Mouse (Mus musculus) megakaryocyte progenitor cell, adult 5-6 weeks (primary cell): ENCODE measurements around the gene Ly6g5c. TPM values are rescaled to one million over a fixed set of nuclear protein-coding genes. Genes with fewer than 3 reads are reported as not detected.

Source experiments
- ATAC-seq: replicated peaks from 2 replicates; pipeline ENCODE4 v1.8.0; 2016; ENCODE audit warnings: mild to moderate bottlenecking, moderate TSS enrichment, inconsistent platforms; ENCODE audit not compliant: poor library complexity
- total RNA-seq, 2 experiments: library from RNA; stranded (forward) in 1 of 2; stranded (reverse) in 1 of 2; fragments of 157-497, 149-512 nt in 1 of 2; fragments of 200-1000 nt in 1 of 2; gene quantifications; 2 replicates each; pipeline versions ENCODE4 v1.2.3 to v1.2.4; 2015 to 2017

Ly6g5c gene
- total RNA-seq, 2 experiments from 2014 or later = not detected

DNA sequence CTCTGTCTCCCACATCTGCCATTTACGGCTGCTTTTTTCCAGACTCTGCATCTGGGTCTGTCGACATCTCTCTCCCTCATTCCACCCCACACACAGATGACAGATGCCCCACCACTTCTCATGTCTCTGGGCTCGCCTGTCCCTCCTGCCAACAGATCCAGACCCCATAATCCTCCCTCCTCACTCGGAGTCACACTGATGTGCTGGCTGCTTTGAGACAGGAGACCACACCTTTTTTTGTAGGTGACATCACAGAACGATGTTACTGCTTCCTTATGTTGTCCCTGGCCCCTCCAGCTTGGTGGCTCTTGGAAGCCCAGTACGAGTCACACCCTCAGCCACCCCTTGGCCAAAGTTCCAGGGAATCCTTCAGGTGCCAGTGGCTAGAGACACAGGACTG, 27.8 kb upstream of the Ly6g5c start:
- peak; percentile 10 for ATAC-seq

DNA sequence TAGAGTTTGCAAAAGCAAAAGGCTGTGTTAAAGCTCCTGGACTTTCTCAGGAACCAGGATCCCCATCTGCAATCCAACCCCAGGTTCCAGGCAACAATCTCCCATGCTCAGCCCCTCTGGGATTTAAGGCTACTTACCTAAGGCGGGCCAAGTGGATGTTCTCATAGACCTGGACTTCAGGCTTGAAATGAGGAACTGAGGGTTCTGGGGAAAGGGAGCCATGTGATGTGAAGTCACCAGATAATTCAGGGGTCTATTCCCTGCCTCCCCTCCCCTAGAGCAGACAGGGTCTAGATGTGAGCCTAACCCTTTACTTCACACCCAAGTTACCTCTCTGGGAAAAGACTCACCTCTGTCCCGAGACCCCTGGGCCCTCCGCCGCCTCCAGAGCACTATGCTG, 27.4 kb upstream of the Ly6g5c start:
- ATAC-seq = no peak

DNA sequence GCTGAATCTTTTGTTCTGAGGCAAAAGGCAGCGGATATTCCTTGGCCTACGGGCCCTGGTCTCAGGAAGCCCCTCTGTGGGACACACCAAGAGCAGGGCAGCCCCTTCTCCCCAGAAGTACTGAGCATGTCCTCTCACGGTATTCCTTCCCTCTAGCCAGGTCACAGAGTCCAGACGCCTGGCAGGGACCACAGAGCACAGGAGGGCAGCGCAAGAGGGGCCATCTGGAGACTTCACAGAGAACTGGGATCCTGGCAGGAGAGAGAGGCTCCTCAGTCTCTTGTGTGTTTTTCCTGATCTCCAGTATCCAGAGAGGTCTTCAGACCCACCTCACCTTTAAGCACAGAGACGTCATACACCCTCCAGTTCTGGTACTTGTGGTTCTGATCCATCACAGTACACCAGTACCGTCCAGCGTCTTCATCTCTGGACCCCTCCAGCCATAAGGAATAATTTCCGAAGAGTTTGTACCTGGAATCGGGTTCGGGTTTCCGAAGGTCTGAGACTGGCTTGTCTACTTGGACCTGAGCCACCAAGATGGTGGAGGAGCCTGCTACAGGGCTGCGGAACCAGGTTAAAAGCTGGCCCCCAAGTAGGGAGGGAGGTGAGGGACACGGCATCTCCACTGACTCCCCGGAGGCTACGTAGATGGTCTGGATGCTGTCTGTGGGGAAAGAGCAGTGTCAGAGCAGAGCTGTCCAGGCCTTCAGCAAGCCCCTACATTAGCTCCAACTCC, 25.1 kb upstream of the Ly6g5c start:
- ATAC-seq = no peak

DNA sequence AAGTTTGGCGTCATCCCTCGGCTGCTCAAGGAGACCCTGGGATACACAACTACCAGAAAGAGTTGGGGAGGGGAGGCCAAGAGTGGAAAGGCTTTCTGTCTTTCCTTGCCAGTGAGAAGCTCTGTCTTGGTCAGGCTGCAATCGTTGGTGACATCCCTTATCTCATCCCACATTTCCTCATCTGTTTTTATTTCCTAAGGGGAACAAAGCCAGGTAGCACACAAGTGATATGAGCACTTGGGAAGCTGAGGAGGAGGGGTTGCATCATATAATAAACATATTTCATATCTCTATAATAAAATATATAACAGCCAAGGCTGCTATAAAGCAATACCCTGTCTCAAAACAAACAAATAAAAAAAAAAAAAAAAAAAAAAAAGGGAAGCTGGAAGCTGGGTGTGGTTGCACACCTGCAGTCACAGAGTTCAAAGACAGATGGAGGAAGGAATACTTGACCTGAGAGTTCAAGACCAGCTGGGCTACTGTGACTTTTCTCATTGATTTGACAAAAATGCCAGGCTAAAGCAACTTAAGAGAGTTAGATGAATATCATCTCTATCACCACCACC, 24.1 kb upstream of the Ly6g5c start:
- no peak for ATAC-seq

DNA sequence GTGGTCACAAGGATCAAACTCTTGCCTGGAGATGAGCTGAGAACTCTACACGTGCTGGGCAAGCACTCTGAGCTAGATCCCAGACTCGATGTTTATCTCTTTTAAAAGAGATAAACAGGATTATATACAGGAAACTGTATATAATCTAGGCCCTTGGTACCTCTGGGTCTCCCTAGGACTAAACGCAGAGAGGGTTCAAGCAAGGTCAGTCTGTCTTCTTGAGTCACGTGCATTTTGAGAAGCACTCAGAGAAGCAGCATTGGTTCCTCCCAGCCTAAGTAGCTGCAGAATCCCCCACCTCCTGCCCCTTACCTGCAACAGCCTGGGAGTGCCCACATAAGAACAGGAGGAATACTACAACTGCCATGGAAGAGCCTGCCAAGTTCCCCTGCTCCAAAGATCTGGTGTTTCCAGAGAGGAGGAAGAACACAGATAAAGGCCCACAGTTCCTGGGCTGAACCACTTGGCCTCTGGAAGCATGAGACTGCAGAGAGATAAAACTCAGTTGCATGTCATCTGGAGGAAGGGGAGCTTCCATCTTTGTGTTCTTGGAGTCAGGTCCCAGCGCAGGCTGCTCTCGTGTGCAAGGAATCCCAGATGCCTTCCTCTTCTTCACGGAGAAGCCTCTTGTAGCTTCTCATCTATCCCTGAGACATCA, 22.7 kb upstream of the Ly6g5c start, which contains the start of gene Ly6g6f:
Gene Ly6g6f, minus strand, starts transcription at position 403 of the 658 bp plus-strand sequence.
- no peak for ATAC-seq

DNA sequence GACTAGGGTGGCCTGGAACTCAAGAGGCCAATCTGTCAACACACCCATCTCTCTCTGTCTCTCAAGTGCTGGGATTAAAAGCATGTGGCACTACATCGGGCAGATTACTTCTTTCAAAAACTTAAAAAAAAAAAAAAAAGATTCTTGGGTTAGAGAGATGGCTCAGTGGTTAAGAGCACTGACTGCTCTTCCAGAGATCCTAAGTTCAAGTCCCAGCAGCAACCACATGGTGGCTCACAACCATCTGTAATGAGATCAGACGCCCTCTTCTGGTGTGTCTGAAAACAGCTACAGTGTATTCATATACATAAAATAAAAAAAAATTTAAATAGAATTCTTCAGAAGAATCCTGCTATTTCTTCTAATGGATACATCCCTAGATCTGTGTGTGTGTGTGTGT, 19.9 kb upstream of the Ly6g5c start:
- no peak for ATAC-seq

DNA sequence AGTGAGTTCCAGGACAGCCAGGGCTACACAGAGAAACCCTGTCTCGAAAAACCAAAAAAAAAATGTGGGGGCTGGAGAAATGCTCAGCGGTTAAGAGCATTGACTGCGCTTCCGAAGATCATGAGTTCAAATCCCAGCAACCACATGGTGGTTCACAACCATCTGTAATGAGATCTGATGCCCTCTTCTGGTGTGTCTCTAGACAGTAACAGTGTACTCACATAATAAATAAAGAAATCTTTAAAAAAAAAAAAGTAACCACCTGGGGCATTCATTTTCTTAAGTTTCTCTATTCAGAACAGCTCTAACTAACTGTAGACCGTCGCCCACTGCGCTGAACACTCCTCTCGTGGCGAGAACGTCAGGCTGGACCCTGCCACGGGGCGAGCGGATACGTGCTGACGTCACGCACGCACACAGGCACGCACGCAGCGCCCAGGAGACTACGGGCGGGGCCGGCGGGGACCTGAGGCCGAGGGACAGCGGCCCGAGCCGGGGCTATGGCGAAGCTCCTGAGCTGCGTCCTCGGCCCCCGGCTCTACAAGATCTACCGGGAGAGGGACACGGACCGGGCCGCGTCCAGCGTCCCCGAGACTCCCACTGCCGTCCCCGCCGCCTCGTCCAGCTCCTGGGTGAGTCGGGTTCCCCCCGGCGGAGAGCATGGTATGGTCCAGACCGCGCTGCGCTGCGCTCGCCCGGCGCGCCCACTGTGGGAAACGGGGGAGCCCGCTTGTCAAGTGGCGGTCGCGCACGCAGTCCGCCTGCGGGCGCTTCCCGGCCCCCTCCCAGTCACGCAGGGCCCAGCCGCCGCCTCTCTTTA, 19.0 kb upstream of the Ly6g5c start, which contains the start of gene Abhd16a:
Gene Abhd16a, plus strand, starts transcription at position 439 of the 820 bp plus-strand sequence.
- ATAC-seq = peak; percentile 93

DNA sequence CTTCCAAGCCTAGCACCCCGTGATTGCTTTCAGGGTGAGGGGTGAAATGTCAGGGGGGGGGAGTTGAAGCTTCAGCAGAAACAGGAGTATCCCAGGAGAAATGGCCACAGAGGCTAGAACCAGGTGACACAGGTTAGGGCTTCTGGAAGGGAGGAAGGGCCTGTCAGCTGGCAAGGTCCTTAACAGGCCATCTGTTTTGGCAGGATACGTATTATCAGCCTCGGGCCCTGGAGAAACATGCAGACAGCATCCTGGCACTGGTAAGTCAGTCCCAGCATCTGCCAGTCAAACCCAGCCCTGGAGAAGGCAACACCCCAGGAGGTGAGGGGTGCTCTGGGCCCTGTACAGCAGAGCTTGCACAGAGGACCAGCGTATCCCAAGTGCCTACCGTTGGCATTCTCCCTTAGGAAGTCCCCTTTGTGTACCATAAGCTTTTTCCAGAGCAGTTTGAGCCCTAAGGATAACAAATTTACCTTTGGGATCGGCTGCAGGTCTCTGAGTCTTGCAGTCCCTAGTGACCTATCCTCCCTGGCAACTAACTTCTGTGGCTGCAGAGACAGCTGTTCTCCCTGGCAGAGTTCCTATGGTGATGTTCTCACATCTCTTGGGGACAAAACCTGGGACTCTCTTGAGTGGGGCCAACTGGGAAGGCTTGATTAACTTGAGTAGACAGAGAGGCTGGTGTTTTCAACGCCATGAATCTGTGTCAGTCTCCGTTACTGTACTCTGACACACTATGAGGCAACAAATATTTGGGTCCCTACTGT, 17.7 kb upstream of the Ly6g5c start:
- peak; percentile 69 for ATAC-seq

DNA sequence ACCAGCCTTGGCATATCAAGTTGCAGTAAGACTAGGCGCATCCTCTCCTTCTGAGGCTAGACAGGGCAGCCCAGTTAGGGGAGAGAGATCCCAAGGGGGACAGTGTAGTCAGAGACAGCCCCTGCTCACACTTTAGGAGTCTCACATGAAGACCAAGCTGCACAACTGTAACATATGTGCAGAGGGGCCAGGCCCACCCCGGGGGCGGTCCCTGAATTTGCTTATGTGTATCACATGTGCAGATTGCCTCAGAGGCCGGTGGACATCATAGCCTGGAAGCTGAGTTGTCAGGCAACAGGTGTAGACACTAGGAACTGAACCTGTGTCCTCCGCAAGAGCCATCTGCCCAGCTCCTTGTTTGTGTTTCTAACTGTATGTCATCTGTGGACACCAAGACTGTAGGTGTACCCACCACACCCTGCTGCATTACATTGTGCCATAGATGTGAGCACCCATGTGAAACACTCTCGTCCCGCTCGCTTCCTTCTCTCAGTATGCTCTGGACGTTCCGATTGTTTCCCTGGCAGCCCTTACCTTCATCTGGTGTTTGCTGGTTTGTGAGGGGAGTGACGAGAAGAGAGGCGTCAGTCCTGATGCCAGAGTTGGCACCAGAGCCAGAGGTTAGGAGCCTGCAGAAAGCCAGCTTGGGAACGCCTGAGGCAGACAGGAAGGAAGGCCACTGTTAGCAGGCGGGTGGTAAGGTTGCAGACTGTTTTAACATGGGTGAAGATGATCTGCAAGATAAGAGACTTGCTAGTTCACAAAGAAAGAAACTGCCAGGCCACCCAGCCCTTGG, 15.5 kb upstream of the Ly6g5c start:
- no peak for ATAC-seq

DNA sequence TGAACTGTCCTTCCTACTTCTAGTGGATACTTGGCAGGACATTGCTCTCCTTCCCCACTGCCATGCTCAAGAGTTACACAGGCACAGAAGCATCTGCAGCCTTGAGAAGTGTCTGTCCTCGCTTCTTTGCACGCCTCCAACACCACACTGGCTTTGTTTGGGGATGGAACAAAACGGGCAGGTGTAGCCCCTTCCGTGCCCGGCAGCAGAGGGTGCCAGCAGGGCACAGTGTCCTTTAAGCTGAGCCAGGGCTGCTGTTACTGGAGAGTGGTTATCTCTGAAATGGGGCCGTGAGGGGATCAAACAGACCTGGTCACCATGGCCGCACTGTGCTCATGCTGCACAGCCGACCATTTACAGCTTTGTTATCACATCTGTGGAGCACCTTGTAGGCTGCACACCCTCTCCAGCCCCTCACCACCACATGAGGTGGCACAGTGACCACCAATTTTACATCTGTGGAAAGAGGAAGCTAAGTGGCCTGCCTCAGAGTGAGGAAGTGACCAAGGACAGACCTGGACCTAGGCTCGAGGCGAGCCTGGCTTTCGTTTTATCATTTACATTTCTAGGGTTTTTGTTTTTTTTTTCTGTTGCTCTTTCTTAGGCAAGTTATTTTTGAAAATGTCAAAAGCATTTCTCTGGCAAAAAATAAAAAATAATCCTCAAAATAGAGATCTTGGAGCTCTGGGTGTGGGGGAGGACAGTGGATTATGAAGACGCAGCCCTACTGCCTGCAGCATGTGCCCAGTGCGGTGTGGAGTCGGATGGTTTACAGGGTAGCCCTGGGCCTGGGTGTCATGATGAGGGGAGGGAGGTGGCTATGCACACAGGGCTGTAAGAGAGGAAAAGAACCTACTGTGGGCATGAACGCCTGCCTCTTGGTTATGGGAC, 13.4 kb upstream of the Ly6g5c start:
- ATAC-seq = no peak

DNA sequence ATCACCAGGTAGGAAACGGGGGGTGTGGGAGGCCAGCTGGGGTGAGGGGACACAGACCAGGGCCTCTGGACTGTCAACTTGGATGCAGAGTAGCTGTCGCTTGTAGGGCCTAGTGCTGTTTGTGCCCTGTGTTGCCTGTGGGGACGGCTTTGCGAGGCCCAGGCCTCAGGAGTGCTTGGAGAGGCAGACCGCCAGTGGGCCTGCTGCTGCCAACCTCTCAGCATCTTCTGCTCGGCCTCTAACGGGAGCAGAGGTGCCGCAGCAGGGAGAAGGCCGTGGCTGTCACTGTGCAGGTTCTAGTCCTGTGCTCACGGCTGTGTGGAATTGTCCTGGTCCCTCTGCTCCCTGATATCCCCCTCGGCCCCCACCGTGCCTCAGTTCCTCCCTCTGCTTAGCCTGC, 11.5 kb upstream of the Ly6g5c start:
- ATAC-seq = no peak

DNA sequence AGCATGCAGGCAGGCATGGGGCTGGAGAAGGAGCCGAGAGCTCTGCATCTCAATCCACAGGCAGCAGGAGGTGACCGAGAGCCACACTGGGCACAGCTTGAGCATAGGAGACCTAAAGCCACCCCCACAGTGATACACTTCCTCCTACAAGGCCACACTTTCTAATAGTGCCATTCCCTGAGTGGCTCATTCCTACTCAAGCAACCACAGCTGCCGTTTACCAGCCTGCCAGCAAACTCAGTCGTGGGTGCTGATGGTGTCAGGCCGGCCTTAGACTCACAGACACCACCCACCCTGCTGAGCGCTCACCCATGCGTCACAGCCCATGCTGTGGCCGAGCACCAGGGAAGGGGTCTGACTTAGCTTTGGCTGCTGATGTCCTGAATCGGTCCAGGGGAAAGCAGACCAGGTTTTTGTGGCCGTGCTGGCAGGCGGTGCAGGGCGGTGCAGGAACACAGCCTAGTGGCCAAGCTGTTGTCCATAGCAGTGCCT, 10.9 kb upstream of the Ly6g5c start:
- ATAC-seq = no peak

DNA sequence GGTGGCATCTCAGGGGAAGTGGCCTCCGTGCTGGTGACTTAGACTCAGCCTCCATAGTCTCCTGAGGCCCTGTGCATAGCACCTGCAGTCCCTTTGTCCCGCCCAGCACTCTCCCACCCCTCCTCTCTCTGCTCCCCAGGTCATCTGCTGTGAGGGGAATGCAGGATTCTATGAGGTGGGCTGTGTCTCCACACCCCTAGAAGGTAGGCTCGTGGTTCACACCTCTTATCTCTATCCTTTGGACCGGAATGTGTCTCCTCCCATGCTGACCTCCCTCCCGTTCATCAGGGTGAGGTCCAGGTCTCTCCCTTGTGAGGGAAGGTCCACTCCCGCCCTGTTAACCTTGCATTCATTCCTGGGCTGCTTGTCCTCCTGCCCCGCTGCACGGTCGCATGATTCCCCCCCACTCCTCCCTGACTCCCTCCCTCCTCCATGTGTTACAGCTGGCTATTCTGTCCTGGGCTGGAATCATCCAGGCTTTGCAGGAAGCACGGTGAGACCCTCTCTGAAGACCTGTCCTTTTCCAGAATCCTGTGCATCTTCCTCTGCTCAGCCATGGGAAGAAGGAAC, 7.8 kb upstream of the Ly6g5c start:
- ATAC-seq = no peak

DNA sequence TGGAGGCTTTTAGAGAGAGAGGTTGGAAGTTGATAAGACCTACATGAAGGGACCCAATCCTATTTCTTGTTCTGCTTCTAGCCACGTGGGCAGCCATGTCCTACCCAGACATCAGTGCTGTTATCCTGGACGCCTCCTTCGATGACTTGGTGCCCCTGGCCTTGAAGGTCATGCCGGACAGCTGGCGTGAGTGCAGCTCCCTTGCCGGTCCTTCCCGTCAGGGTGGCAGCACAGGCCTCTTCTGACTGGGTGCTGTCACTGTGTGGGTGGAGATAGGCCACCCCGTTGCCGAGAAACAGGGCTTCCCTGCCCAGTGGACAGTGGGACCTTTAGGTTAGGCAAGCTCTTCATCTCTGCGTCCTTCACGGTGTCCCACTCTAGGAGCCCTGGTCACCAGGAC, 6.9 kb upstream of the Ly6g5c start:
- ATAC-seq = no peak

DNA sequence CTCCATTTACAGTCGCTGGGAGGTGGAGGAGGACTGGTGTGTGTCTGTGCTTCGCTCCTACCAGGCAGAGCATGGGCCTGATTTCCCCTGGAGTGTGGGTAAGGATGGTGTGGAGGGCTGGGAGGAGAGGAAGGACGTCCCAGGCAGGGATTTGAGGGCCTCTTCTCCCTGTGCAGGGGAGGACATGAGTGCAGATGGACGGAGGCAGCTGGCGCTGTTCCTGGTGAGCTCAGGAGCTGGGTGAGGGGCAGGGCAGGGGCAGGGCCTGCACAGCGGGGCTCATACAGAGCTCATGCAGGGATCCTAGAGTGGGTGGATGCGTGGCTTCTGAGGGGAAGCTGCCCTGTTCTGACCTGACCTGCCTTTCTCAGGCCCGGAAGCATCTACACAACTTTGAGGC, 5.8 kb upstream of the Ly6g5c start:
- no peak for ATAC-seq

DNA sequence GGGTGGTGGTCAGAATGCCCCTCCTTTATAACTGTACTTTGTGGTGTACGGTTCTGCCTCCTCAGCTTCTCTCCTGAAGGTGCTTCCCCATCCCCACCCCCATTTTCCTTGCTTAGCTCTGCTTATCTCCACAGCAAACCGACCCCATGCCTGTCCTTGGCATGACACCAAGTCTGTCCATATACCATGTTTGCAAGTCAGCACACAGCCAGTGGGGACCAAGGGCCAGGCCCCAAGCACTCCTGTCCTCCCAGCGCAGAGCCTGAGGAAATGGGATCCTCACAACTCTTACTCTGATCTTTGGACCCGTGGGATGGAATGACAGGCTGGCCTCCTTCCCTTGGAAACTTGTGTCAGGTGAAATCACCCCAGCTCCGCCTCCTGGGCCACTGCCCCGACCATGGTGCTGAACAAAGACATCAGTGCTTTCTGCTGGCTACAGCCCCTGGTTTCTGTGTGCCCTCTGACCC, 4.8 kb upstream of the Ly6g5c start:
- peak; percentile 21 for ATAC-seq

DNA sequence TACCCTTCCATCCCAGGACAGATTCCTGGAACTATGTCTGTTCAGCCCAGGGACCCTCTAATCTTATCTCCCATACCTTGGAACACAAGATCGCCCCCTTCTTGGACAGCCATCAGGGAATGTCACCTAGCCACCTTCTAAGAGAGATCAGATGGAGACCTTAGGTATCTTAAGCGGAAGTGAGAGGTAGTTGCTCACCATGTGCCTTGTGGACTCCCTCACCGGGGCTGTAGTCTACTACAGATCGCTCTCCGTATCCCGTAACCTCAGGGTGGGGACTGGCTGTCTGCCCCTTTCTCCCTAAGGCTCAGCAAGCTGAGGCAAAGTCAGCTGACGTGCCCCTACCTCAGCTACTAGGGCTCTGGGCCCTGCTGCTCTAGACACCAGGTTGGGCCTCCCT, 4.0 kb upstream of the Ly6g5c start:
- ATAC-seq = no peak

DNA sequence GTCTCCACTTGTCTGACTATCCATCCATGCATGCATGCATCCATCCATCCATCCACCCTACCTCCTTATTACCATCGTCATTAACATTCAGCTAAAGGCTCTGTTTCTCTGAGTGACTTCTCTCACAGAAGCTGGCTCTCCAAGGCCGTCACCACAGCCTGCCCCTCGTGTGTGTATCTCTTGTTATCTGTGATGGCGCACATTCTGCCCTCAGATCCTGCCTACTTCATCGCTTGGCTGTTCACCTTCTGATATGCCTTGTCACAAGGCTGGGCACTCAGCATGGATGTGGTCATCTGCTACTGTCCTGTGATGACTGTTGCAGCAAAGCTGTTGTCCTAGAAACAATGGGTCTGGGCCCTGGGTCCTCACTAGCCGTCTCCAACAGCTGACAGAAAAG, 3.3 kb upstream of the Ly6g5c start:
- ATAC-seq = peak; percentile 84
